Mouse (Mus musculus): ENCODE data around the gene Cds2. TPM values are rescaled to one million over a fixed set of nuclear protein-coding genes. Genes with fewer than 3 reads are reported as not detected.

The Cds2 gene
- polyA plus RNA-seq, 1 experiment: 47.3 TPM

- no peaks in the 10 kb centered on the region for H3K36me3 ChIP-seq (ENCODE audit: control insufficient read depth, insufficient read depth, low read length)
- no peak overlapping the region for H3K4me3 ChIP-seq (ENCODE audit: insufficient read depth, low read depth, low read length)
- 77% methylated on average over 2 of the region's 2 CpGs for WGBS
- H3K27me3 ChIP-seq (replicated peaks; ENCODE audit: control insufficient read depth, insufficient read depth, low read length): no peaks in the 10 kb centered on the region
- TF ChIP-seq CTCF (conservative IDR thresholded peaks at IDR 0.05; ENCODE audit: insufficient read depth, insufficient read length, low read depth, low read length) (no peak), POLR2A (IDR thresholded peaks at IDR 0.05; ENCODE audit: low read depth, low read length) (no peak)
- DNase-seq: no peak
- no peak overlapping the region for H3K27ac ChIP-seq (ENCODE audit: insufficient read depth, low read depth, low read length)
- H3K4me1 ChIP-seq (ENCODE audit: control insufficient read depth, insufficient read depth, low read length): no peaks in the 10 kb centered on the region
These were observed 77.4 kb downstream of the Cds2 start for GRCm38 (mm10) chr2:132340350-132340749.

GRCm38 (mm10) chr2:132341293-132341692 is 78.3 kb downstream of the Cds2 start:
- H3K36me3 ChIP-seq (ENCODE audit: control insufficient read depth, insufficient read depth, low read length): no peaks in the 10 kb centered on the region
- no peak overlapping the region for H3K27ac ChIP-seq (ENCODE audit: insufficient read depth, low read depth, low read length)
- no peak overlapping the region for H3K4me3 ChIP-seq (ENCODE audit: insufficient read depth, low read depth, low read length)
- 92% methylated on average over 3 of the region's 3 CpGs for WGBS
- TF ChIP-seq POLR2A (IDR thresholded peaks at IDR 0.05; ENCODE audit: low read depth, low read length) (no peak), CTCF (conservative IDR thresholded peaks at IDR 0.05; ENCODE audit: insufficient read depth, insufficient read length, low read depth, low read length) (no peak)
- no peaks in the 10 kb centered on the region for H3K27me3 ChIP-seq (replicated peaks; ENCODE audit: control insufficient read depth, insufficient read depth, low read length)
- no peak for DNase-seq
- H3K4me1 ChIP-seq (ENCODE audit: control insufficient read depth, insufficient read depth, low read length): no peaks in the 10 kb centered on the region

GRCm38 (mm10) chr2:132343846-132344245 is 80.9 kb downstream of the Cds2 start:
- Histone ChIP-seq H3K27me3 (replicated peaks; ENCODE audit: control insufficient read depth, insufficient read depth, low read length) (no peaks in the 10 kb centered on the region), H3K27ac (ENCODE audit: insufficient read depth, low read depth, low read length) (no peak overlapping the region), H3K4me3 (ENCODE audit: insufficient read depth, low read depth, low read length) (no peak overlapping the region), H3K36me3 (ENCODE audit: control insufficient read depth, insufficient read depth, low read length) (no peaks in the 10 kb centered on the region), H3K4me1 (ENCODE audit: control insufficient read depth, insufficient read depth, low read length) (no peaks in the 10 kb centered on the region)
- WGBS: 84% methylated on average over 11 of the region's 11 CpGs
- TF ChIP-seq POLR2A (IDR thresholded peaks at IDR 0.05; ENCODE audit: low read depth, low read length) (no peak), CTCF (conservative IDR thresholded peaks at IDR 0.05; ENCODE audit: insufficient read depth, insufficient read length, low read depth, low read length) (no peak)
- no peak for DNase-seq

Other genes with a start within 250 kb of the Cds2 start
- 4.6 and 9.2 TPM in 2 replicates for gene Rassf2, start 232.9 kb upstream of the Cds2 start, polyA plus RNA-seq (2012; rRNA removed)
- gene Slc23a2, start 118.0 kb upstream of the Cds2 start, polyA plus RNA-seq (2012; rRNA removed): 15.3 and 15.7 TPM in 2 replicates
- gene Tmem230, start 15.3 kb upstream of the Cds2 start, polyA plus RNA-seq (2012; rRNA removed): 42.7 and 57.5 TPM in 2 replicates
- 35.9 and 38.2 TPM in 2 replicates for gene Pcna, start 9.8 kb upstream of the Cds2 start, polyA plus RNA-seq (2012; rRNA removed)
- not detected in 2 replicates for gene Prokr2, start 122.3 kb downstream of the Cds2 start, polyA plus RNA-seq (2012; rRNA removed)